Mouse (Mus musculus) c-Kit-positive CD71-positive TER-119-positive erythroid progenitor cells, embryonic 14.5 days (primary cell): ENCODE data around the gene Chst8.

Experiments
- DNase-seq: peaks from one replicate; pipeline ENCODE4 v3.0.0-alpha.2; 2013; ENCODE audit warnings: low spot score

Gene Chst8

DNA sequence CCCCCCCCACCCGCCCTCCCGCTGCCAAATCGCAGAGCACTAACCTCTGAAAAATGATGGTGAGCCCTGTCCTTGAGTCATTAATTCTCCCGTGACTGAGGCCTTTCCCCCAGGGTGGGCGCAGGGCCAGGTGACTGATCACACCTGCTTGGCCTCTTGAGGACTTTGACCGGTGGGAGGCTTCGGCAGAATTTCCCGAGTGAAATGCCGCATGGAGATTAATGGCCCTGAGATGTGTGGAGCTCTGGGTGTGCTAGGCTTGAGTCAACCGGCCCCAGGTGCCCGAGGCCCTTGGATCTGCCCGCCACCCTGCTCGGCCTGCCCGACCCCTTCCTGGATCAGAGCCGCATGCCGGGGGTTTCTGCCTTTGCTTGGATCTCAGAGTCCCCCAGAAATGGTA is 144.6 kb downstream of the Chst8 start:
- DNase-seq = no peak

DNA sequence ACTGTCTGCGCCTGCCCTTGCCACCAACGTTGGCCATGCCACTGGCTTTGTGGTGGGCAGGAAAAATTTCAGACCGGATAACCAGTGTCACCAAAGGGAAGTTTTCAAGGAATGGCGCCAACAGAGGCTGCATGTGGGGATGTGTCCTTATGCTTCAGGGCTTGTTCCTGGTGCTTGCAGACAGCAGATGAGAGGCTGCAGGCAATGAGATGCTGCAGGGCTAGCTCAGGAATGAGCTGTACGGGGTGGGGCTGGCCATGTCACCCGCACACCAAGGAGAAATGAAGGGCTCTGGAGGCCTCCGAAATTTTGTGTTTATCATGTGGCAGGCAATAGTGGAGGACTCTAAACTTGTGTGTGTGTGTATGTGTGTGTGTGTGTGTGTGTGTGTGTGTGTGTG is 149.4 kb downstream of the Chst8 start:
- no peak for DNase-seq

DNA sequence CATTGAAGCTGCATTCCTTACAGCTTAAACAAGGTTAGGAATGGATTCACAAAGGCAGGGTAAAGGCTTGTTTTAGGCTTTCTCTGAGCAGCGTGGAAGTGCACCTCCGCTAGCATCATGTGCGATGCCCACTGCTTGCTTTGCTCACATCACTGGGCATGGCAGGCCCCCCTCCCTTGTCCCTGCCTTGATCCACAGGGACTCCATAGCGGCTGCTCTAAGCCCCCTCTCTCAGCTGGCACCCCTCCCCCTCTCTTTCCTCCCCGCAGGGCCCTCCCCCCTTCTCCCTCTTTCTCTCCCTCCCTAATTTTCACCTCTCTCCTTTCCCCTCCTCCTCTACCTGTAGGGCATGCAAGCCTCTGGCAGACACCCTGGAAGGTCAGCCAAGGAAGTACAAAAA is 150.3 kb downstream of the Chst8 start:
- no peak for DNase-seq

DNA sequence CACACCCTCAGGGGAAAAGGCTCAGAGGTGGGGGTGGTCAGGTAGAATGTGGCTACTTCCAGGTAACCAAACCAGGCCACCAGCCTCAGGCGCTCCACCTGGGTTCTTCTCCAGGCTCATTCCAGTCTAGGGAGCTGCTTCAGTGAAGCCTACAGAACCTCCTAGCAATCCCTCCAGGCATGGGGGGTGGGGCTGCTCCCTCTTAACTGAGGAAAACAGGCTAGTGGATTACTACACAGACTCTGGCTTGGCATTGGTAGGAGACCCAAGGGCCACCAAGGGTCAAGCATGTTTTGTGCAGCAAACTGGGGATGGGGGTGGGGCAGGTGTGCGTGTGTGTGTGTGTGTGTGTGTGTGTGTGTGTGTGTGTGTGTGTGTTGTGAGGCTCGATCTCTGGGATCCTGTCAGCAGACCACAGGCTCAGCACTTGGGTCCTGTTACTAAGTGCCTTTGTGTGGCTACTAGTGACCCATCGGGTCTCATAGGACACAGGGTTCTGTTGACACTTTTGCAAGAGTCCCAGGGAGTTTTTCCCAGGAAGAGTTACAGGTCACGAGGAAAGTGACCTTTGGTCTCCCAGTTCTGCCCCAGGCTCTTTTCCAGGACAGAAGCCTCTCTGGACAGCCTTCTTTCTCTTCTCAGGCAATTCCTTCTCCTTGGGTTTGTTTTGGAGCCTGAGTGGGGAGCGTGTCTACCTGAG is 153.0 kb downstream of the Chst8 start:
- DNase-seq = no peak

DNA sequence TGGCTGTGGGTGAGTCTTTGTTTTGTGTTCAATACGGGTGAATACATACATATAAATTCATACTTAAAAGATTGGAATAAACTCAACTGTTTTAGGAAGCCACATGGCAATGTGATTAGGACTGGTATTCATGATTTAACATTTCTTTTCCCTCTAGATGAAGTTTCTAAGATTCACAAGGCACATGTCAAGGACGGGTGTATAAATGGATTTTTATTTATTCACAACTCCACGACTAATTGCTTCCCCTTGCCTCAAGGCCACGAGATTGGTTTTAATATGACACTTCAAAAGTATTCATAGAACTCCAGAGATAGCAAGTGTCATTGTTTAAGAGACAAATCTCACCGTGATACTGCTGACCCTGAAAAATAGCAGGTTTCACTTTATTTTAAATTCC is 155.9 kb downstream of the Chst8 start, which contains the start of gene Kctd15:
Gene Kctd15 (minus strand): TSS at position 101 of the 400 bp plus-strand sequence.
- DNase-seq = no peak

DNA sequence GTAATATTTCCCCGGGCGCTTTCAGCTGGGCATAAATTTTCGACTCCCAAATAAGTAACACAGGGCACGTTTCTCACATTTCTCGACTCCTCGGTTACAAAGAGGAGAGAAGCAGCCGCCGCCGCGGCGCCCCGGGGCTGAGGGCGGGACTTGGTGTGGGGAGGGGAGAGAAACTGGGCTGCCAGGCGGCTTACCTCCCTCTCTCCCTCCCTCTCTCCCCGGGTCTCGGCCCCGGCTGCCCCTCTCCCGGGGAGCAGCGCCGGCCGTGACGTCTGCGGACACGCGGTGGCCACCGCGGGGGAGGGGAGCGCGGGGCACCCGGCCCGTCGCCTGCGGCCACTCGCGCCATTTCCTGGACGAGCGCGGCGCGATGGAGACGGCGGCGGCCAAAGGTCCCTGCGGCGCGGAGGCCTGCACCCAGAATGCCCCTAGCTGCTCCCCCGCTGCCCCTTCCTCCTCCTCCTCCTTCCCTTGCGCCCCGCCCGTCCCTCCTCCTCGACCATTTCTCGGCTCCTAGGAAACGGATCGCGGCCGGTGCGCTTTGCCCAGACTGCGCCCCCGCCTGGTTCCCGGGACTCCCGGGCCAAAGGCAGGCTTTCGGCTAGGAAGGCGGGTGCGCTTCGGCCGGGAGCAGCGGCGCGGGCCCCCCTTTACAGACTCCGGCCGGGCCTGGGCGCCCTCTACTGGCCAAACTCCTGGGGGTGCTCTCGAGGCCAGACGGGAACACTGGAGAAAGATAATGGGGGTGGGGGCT is 157.2 kb downstream of the Chst8 start:
- no peak for DNase-seq

DNA sequence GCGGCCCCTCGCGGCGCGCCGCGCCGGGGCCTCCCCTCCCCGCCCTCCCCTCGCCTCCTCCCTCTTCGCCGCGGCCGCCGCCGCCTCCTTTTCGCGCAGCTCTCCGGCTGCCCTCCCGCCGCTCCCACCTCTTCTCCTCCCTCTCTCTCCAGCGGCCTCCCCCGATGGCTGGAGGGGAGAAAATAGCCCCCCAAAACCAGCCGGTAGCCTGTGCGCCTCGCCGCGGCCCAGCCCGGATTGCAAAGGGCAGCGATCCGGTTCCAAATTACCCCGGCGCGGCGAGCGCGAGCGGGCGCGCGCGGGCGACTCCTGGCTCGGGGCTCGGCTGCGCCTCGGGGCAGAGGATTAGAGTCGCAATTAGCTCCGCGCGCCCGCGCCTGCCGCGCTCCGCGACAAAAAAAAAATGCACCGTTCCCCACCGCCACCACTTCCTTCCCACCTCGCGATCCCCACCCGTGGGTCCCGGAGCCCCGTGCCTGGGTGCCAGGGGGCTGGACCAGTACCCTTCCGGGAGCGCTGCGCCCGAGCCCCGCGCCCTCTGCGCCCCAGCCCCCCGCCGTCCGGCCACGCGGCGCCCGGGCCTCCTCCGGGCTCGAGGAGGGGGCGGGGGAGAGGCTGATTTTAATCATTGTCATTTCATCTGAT is 157.9 kb downstream of the Chst8 start:
- no peak for DNase-seq

DNA sequence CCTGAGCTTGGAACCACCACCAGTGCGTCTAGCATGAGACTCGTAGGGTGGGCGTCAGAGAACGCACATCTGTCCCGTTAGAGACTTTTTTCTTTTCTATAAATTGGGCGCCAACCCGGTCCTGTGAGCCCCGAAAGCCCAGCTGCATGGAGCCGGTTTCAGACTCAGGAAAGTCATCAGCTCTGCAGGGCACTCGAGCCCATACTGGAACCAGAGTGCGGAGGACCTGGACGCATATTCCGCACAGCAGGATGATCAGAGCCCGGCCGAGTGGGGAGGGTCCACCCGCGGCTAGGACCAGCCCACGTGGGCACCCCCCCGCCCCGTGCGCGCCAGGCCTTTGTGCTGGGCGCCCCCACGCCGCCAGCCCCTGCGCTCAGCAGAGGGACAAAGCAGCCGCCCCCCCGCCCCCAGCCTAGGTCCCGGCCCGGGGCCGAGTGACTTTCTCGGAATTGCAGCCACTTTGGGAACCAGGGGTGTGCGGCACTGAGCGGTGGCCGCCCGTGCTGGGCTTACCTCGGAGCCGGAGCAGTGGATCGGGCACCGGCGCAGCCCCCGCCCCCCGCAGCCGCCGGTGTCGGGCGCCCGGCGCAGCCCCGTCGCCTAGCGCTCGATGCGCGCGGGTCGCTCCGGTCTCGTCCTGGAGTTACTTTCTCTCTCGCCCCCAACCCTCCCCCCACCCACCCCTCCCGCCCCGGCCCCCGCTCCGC is 158.6 kb downstream of the Chst8 start:
- no peak for DNase-seq

DNA sequence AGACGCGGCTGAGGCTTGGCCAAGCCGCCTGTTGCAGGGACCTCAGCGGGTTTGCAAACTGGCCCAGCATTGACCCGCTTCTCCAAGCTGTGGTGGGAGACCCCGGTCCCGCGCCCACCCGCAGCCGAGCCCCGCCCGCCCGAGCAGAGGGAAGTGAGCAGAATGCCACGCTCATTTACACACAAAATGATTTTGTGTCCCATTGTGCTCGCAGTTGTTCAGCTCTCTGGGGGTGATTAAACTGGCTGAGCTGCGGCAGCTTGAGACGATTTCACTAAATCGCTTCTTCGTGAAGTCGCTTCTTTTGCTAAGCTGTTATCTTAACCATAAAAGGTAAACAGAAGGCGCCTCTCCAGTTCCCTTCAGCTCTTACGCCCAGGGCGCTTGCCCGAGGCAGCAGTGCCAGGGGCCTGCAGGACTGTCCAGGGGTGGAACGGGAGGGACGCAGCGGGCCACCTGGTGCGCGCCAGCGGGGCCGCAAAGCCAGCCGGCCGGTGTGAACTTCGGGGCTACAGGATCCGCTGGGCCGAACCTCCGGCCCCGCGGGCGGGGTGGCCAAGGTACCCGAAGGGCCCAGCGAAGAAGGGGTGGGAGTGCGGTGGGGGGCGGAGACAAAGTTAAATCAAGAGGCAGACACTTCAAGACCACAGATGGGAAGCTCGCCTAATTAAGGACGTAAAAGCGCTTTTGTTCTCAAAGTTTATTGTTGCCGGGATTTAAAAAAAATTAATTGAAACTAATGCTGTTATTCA is 159.6 kb downstream of the Chst8 start:
- no peak for DNase-seq

DNA sequence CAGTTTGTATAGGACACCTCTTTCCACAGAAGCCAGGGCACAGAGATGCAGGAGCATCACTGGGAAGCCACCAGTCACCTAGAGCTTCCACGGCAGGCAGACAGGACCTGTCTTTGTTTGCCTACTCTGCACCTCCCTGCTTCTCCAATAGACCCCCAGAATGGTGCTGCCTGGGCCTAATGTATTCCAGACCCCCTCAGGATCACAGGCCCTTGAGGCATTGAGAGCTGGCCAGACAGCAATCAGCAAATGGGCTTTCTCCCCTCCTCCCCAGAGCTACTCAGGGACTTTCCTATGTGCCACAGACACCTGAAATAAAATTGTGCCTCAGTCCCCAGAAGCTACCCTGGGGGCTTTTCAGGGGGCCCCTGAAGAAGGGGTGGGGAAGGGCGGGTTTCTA is 161.1 kb downstream of the Chst8 start:
- DNase-seq = no peak

DNA sequence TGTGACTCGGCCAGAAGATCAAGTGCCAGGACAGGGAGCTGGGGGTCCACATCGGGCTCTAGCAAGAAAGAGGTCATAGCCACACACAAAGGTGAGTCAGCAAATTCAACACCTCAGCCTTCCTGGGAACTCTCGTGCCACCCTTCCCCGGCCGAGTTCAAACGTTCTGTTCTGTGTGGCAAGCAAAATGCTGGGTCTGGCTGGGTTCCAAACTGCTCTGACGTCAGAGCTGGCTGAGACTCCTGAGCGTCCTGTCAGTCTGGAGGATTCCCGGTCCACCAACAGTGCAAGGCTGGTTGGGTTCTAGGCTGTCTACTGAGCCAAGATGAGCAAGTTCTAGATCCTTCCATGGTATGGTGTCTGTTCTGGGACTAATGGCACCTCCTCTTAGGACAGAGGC is 165.5 kb downstream of the Chst8 start:
- no peak for DNase-seq

DNA sequence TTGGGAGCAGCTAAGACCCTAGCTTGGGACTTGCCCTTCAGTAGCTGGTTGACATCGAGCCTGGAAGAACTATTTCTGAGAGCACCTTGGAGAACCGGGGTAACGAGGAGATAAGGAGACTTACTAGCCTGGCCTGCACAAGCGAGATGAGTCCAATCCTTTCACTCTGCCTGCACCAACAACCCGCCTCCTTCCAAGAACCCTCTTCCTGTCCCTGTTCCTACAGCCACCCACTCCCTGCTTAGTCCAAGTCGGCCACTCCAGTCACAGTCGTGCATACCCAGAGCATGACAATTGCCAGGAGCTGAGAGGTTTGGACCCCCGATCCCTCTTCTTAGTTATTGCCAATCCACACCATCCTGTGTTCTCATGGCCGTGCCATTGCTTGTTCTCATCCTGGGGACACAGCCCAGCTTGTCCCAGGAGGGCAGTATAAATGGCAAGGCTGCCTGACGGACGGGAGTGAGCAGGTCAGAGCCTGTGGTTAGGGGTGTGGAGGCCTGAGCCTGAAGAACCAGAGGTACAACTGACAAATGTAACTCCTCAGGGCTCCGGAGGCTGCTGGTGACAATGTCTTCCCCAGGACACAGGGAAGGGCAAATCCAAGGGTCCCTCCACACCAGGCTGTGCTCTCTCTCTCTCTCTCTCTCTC is 166.2 kb downstream of the Chst8 start:
- no peak for DNase-seq

DNA sequence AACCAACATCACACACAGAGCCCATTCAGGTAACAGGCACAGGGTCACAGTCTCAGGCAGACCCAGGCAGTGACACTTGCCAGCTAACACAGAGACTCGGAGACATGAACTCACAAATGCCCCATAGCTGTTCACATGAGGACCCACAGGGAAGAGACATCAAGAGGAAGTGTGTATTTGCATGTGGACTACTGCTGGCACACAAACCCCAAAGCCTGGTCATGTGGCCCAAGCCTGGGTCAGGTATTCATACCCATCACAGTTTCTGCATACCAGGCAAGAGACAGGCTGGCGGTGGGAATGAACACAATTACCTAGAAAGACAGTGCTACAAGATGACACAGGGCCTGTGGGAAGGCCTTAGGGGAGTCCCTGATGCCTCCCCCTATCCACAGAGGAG is 166.9 kb downstream of the Chst8 start:
- no peak for DNase-seq

DNA sequence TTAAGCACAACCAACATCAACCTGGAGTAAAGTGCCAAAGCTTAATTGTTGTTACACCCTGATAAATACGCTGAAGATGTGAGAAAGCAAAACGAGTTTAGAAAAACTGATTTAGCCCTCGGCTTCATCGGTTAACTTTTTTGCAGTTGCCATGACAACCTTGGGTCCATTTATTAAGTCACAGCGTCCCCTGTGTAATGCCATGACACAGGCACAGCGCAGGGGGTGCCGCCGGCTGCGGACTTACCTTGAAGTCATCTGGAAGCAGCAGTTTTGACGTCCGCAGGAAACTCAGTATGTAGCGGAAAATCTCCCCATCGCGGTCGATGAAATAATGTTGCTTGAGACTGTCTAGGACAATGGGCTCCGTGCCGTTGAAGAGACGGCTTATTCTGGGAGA is 167.9 kb downstream of the Chst8 start:
- DNase-seq = no peak

DNA sequence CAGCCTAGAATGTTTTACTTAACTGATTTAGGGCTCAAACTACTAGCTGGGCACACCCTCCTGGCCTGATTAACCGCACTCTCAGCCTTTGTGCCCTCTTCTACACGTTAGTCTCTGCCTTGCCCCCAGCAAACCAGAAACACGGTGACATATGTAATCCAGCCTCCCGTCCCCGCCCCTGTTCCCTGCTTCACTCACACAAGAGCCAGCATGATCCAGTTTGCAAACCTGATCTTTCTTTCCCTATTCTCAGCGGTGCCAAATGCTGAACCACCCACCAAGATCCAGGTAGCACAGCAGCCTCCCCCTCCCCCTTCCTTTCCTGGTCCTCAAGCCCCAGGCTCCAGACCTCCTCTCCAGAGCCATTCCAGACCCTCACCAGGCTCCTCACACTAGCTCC is 169.2 kb downstream of the Chst8 start:
- DNase-seq = no peak

DNA sequence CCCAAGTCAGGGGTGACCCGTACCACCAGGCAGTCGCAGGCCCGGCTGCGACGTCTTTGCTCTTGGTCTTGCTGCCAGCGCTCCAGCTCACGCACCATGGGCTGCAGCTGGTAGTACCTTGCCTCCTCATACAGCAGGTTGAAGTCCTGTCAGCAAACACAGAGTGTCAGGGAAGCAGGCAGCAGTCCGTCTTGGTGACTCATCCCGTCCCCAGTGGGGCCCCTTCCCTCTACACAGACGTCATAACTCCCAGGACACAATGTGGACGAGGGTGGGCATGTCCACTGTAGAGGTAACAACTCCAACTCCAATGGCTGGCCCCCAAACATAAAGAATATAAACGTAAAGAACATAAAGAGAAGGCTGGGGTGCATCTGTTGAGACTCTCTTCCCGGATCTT is 170.5 kb downstream of the Chst8 start:
- no peak for DNase-seq

DNA sequence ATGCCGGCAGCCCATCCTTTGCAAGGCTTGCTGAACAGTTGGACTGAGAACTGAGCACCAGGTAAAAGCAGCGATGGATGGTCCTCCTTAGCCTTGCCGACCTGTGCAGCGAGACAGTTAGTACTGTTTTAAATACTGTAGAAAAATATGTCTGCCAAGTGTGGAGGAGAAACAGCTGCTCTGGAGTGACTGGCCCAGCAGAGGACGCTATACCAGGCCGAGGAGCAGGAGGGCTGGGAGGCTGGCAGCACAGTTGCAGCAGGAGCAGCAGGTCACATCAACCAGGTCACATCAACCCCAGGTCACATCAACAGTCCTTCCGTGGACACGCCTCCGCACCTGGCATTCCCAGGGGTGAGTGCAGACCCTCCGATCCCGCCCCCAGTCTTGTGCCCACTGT is 172.7 kb downstream of the Chst8 start:
- DNase-seq = no peak

DNA sequence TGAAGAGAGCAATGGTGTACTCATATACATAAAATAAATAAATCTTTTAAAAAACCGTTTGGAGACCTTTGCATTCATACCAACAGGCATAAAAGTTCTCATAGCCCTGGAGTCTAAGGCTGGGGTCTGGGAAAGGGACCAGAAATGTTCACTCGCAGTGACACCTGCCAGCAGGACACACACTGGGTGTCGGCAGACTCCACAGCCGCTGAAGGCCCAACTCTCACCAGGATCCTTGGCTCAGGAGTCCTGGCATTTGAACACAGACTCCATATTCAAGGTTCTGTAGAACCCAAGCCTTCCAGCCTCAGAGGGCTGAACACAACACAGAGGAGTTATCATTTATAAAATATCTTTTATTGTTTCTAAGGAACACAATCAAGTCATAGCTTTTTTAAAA is 175.8 kb downstream of the Chst8 start:
- no peak for DNase-seq

DNA sequence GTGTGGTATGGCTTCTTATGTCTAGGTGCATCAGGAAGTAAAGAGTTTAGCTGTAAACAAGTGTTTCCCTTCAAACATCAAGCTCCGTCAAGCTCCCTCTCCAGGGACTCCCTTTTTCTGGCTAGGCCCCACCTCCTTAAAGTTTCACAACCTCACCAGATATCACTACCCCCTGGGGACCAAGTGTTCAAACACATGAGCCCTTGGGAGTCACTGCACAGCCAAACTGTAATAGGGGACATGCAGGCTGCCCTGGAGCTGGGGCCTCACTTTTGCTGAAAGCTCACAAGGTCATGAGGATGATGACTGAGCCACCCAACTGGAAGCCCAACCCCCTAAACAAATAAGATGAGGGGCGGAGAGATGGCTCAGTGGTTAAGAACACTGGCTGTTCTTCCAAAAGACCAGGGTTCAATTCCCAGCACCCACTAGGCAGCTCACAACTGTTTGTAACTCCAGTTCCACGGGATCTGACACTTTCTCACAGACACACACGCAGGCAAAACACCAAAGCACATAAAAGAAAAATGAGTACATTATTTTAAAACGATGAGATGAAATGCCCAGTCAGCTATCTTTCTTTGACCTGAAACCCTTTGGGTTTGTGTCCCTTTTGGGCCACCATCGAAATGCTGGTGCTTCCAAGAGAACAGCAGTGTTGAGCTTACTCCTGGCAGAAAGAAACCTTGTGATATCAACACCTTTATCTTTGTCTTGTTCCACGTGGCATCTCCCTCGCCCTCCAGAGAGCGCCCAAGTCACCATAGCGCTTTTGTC is 179.4 kb downstream of the Chst8 start:
- no peak for DNase-seq

DNA sequence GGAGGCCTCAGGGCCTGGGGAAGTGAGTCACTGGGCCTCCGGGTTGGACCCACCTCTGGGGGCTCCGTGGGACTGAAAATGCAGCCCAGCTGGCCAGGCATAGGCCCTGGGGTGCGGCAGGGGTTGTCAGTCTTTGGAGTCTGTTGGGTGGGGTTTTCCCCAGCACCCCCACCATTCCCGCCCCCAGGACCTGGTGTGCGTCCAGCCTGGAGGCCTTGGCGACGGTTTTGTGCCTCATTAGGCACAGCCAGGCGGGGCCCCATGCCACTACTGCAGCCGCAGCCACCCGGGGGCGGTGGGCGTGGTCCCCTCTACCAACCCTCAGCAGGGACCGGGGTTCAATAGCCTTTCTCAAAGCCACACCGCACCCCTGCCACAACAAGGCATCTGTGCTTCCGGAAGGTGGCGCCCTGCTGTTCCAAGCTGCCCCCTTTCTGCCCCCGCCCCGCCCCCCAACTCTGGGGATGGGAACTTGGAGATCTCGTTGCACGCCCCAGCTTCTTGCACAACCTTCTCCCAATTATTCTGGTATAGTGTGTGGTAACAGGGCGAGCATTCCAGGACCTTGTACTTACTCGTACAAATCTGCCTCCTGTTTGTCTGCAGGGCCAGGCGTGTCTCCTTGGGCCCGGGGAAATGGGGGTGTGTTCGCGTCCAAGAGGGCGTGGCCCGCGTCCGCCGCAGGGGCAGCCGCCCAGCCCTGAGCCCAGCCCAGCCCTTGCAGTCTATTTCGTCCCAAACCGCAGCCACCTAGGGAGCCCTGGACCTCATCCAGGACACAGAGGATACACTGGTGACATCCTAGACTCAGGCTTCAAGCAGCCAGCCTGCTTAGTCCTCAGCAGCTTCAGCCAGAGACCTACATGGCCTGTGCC is 182.1 kb downstream of the Chst8 start:
- no peak for DNase-seq
